Mouse (Mus musculus): Measurements from ENCODE around the gene Tmtc2. TPM values are rescaled to one million over a fixed set of nuclear protein-coding genes. Genes with fewer than 3 reads are reported as not detected.

Gene Tmtc2
- polyA plus RNA-seq, 1 experiment from 2014 or later: 0.11 TPM

GRCm38 (mm10) chr10:105531080-105531894 is 43.0 kb downstream of the Tmtc2 start:
- WGBS (ENCODE audit: missing documents): 74% methylated on average over 9 of the region's 9 CpGs

DNA sequence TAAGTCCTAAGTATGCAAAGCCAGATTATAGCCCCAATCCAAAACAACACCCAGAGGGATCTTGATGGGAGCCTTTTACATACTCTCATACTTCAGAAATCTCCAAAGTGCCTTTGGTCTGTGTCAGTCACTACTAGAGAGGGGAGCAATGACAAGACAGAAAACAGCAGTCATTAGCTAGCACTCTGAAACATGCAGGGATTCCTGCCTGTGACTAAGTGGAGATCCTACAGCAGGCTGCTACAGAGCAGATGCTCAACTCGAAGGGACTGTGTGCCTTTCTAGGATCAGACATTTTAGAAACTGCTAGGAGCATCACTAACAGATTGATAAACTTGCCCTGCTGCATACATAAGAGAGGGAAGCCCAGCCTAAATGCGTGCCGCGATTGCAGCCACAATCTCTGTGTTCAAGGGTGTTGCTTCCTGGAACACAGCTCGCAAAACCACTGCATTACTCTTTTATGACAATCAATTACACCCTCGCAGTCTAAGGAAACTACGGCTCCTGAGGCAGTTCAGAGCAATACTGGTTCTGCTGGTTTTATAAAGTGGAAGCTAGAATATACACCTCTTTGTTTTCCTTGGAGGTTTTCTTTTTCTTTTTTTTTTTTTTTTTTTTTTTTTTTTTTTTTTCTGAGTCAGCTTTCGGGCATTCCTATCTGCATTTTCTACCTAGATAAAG is 50.7 kb downstream of the Tmtc2 start:
- Histone ChIP-seq H3K36me3 (ENCODE audit: inconsistent target) (no peaks in the 10 kb centered on the region), H3K4me3 (ENCODE audit: inconsistent target) (no peak overlapping the region), H3K27ac (no peak overlapping the region), H3K79me2 (ENCODE audit: inconsistent target) (no peaks in the 10 kb centered on the region)
- WGBS (ENCODE audit: missing documents): 15% methylated on average over 8 of the region's 8 CpGs

More at GRCm38 (mm10) chr10:105531080-105531894, 43.0 kb downstream of the Tmtc2 start:
- Histone ChIP-seq H3K79me2 (ENCODE audit: inconsistent target) (no peaks in the 10 kb centered on the region), H3K36me3 (ENCODE audit: inconsistent target) (no peaks in the 10 kb centered on the region), H3K4me3 (ENCODE audit: inconsistent target) (no peak overlapping the region), H3K27ac (no peak overlapping the region)

DNA sequence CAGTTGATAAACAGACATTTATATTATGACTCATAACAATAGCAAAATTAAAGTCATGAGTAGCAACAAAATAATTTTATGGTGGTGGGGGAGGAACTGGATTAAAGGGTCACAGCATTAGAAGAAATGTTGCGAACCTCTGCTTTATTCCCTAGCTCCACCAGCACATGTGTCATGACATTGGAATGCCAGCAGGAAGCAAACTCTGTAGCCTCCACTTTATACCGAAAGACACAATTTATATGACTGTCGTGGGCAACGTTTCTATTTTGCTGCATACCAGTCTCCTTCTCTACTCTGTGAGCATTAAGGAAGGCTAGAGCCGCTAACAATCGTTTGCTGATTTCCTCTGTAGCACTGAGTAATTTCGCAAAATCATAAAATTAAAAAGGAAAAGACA is 51.8 kb downstream of the Tmtc2 start:
- Histone ChIP-seq H3K79me2 (ENCODE audit: inconsistent target) (no peaks in the 10 kb centered on the region), H3K4me3 (ENCODE audit: inconsistent target) (no peak overlapping the region)
- 84% methylated on average over 7 of the region's 7 CpGs for WGBS (ENCODE audit: missing documents)

DNA sequence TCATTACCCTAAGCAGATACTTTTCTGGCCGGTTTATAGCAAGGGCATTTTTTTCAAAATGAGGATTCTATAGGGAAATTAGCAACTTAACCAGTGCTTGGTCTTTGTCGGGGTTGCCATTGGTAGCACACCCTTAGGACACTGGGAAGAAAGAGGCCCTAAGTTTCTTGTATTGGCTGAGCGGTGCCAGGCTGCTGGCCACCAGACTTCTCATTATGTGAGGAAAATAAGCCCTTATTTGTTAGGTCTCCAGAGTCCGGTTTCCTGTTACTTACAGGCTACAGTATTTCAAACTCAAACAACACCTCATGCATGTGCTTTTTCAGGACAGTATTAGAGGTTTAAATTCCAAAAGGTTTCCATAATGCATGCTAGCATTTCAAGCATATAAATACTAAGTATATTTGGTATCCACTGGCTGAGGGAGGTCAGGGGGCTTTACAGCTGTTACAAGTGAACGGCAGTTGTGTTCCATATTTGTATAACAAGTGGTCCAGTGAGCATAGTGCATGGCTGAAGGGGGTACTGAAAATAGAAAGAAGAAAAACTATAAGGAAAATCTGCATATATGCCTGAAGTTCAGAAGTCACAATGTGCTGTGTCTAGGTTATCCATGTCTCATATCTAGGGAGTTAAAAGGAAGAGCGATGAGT is 55.0 kb downstream of the Tmtc2 start:
- Histone ChIP-seq H3K36me3 (ENCODE audit: inconsistent target) (no peaks in the 10 kb centered on the region), H3K27ac (no peak overlapping the region), H3K79me2 (ENCODE audit: inconsistent target) (no peaks in the 10 kb centered on the region), H3K4me3 (ENCODE audit: inconsistent target) (no peak overlapping the region)
- 93% methylated on average over 6 of the region's 6 CpGs for WGBS (ENCODE audit: missing documents)

More for the DNA sequence above, 51.8 kb downstream of the Tmtc2 start:
- H3K27ac ChIP-seq: no peak overlapping the region
- H3K36me3 ChIP-seq (ENCODE audit: inconsistent target): no peaks in the 10 kb centered on the region

GRCm38 (mm10) chr10:105518144-105518543 is 56.1 kb downstream of the Tmtc2 start:
- 96% methylated on average over 9 of the region's 9 CpGs for WGBS (ENCODE audit: missing documents)
- Histone ChIP-seq H3K36me3 (ENCODE audit: inconsistent target) (no peaks in the 10 kb centered on the region), H3K79me2 (ENCODE audit: inconsistent target) (no peaks in the 10 kb centered on the region), H3K4me3 (ENCODE audit: inconsistent target) (no peak overlapping the region), H3K27ac (no peak overlapping the region)

GRCm38 (mm10) chr10:105513777-105514322 is 60.4 kb downstream of the Tmtc2 start:
- no peak overlapping the region for H3K27ac ChIP-seq
- H3K36me3 ChIP-seq (ENCODE audit: inconsistent target): no peaks in the 10 kb centered on the region
- 88% methylated on average over 7 of the region's 7 CpGs for WGBS (ENCODE audit: missing documents)
- H3K79me2 ChIP-seq (ENCODE audit: inconsistent target): no peaks in the 10 kb centered on the region
- no peak overlapping the region for H3K4me3 ChIP-seq (ENCODE audit: inconsistent target)

DNA sequence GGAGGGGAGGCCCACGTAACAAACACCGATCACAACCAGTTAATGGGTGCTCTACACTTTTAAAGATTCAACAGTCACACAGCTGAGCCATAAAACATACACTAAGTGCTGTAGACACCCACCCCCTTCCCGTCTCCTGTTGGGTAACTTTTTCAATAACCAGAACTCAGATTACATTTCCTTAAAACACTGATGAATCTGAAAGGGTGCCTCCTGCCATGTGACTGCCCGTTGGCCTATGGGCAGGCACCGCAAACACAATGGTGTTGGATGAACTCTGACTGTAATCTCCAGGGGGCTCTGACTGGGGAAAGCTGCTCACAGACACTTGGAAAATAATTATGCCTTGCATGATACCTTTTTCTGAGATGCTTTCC is 64.4 kb downstream of the Tmtc2 start:
- Histone ChIP-seq H3K4me3 (ENCODE audit: inconsistent target) (no peak overlapping the region), H3K27ac (no peak overlapping the region), H3K36me3 (ENCODE audit: inconsistent target) (no peaks in the 10 kb centered on the region), H3K79me2 (ENCODE audit: inconsistent target) (no peaks in the 10 kb centered on the region)
- 74% methylated on average over 3 of the region's 5 CpGs for WGBS (ENCODE audit: missing documents)

GRCm38 (mm10) chr10:105509146-105509895 is 64.9 kb downstream of the Tmtc2 start:
- Histone ChIP-seq H3K79me2 (ENCODE audit: inconsistent target) (no peaks in the 10 kb centered on the region), H3K4me3 (ENCODE audit: inconsistent target) (no peak overlapping the region), H3K27ac (no peak overlapping the region), H3K36me3 (ENCODE audit: inconsistent target) (no peaks in the 10 kb centered on the region)
- WGBS (ENCODE audit: missing documents): 82% methylated on average over 6 of the region's 12 CpGs

- WGBS (ENCODE audit: missing documents): 4% methylated on average over 3 of the region's 3 CpGs
These were observed 66.1 kb downstream of the Tmtc2 start for GRCm38 (mm10) chr10:105507982-105508786.

DNA sequence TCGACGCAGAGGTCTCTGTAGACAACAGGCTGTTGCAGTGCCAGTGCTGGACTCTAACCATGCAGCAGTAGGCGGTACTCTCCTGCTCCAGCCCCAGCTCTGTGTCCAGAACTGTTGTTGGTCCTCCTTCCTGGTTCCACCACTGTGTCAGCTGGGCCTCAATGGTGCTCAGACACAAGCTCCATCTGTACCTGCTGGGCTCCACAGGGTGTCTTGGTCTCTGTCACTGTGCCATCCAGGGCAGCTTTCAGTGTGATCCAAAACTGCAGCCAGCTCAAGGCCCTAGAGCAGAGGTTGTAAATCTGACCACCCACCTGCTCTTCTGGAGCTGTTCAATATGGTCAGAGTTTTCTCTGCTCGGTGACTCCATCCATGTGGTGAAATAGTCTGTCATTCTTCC is 68.2 kb downstream of the Tmtc2 start:
- 94% methylated on average over 4 of the region's 4 CpGs for WGBS (ENCODE audit: missing documents)
- Histone ChIP-seq H3K27ac (no peak overlapping the region), H3K36me3 (ENCODE audit: inconsistent target) (no peaks in the 10 kb centered on the region), H3K4me3 (ENCODE audit: inconsistent target) (no peak overlapping the region), H3K79me2 (ENCODE audit: inconsistent target) (no peaks in the 10 kb centered on the region)

More at GRCm38 (mm10) chr10:105507982-105508786, 66.1 kb downstream of the Tmtc2 start:
- Histone ChIP-seq H3K27ac (no peak overlapping the region), H3K4me3 (ENCODE audit: inconsistent target) (no peak overlapping the region), H3K36me3 (ENCODE audit: inconsistent target) (no peaks in the 10 kb centered on the region), H3K79me2 (ENCODE audit: inconsistent target) (no peaks in the 10 kb centered on the region)

GRCm38 (mm10) chr10:105504472-105504871 is 69.8 kb downstream of the Tmtc2 start:
- Histone ChIP-seq H3K4me3 (ENCODE audit: inconsistent target) (no peak overlapping the region), H3K27ac (no peak overlapping the region), H3K79me2 (ENCODE audit: inconsistent target) (no peaks in the 10 kb centered on the region), H3K36me3 (ENCODE audit: inconsistent target) (no peaks in the 10 kb centered on the region)
- 95% methylated on average over 2 of the region's 2 CpGs for WGBS (ENCODE audit: missing documents)

DNA sequence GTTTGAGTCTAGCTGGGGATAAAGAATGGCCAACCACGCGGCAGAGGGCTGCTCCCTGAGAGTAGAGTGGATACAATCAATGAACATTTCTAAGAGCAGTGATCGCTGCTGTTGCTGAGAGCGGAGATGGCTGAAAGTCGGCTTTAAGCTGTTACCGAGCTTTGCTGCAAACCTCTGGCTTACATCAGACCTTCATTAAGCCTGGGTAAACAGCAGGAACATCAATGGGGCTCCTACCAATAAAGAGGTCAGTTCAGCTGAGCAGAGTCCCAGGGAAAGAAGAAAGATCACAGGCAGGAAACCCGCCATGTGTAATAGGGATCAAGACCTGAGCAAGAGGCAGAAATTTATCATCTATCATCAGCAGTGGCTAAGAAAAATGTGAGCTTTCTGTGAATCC is 72.5 kb downstream of the Tmtc2 start:
- no peak overlapping the region for H3K27ac ChIP-seq
- H3K4me3 ChIP-seq (ENCODE audit: inconsistent target): no peak overlapping the region
- 94% methylated on average over 7 of the region's 7 CpGs for WGBS (ENCODE audit: missing documents)
- no peaks in the 10 kb centered on the region for H3K36me3 ChIP-seq (ENCODE audit: inconsistent target)
- no peaks in the 10 kb centered on the region for H3K79me2 ChIP-seq (ENCODE audit: inconsistent target)

GRCm38 (mm10) chr10:105500482-105500881 is 73.8 kb downstream of the Tmtc2 start:
- no peaks in the 10 kb centered on the region for H3K79me2 ChIP-seq (ENCODE audit: inconsistent target)
- H3K27ac ChIP-seq: no peak overlapping the region
- no peak overlapping the region for H3K4me3 ChIP-seq (ENCODE audit: inconsistent target)
- 41% methylated on average over 4 of the region's 4 CpGs for WGBS (ENCODE audit: missing documents)
- H3K36me3 ChIP-seq (ENCODE audit: inconsistent target): no peaks in the 10 kb centered on the region
